Mouse (Mus musculus): ENCODE measurements at regions not wholly inside any gene's neighbourhood (a gene's known extent, or its start where the extent isn't known, plus 50 kb on each side); places are given as distances from the start of the nearest gene placed in this dataset.

- no peak overlapping the region for H3K4me2 ChIP-seq (replicated peaks)
- H3K9ac ChIP-seq: no peak overlapping the region
- 32% methylated on average over 3 of the region's 3 CpGs for WGBS
- no peaks in the 10 kb centered on the region for H3K27me3 ChIP-seq
- H3K9me3 ChIP-seq: no peaks in the 10 kb centered on the region
- H3K4me1 ChIP-seq: peaks cover 12% of the 10 kb centered on the region; the same call in 1 of the 2 replicates
- no peak overlapping the region for H3K4me3 ChIP-seq
- H3K36me3 ChIP-seq: no peaks in the 10 kb centered on the region
- ATAC-seq (ENCODE audit: low FRiP score, low read depth): peak; percentile 83
- H3K27ac ChIP-seq: no peak overlapping the region
These were observed 204.2 kb upstream of the Rnaseh2b start for GRCm38 (mm10) chr14:62088174-62088573.

- Histone ChIP-seq H3K27me3 (no peaks in the 10 kb centered on the region), H3K9ac (no peak overlapping the region), H3K36me3 (no peaks in the 10 kb centered on the region), H3K4me3 (no peak overlapping the region), H3K4me2 (replicated peaks) (no peak overlapping the region), H3K4me1 (peaks cover 7% of the 10 kb centered on the region), H3K27ac (no peak overlapping the region), H3K9me3 (no peaks in the 10 kb centered on the region)
- WGBS: 92% methylated on average over 3 of the region's 3 CpGs
- no peak for ATAC-seq (ENCODE audit: low FRiP score, low read depth)
These were observed 174.9 kb upstream of the Rnaseh2b start for GRCm38 (mm10) chr14:62117532-62117931.

GRCm38 (mm10) chr14:62118542-62118953, 173.8 kb upstream of the Rnaseh2b start:
- Histone ChIP-seq H3K27me3 (no peaks in the 10 kb centered on the region), H3K27ac (no peak overlapping the region), H3K9me3 (no peaks in the 10 kb centered on the region), H3K4me2 (replicated peaks) (no peak overlapping the region), H3K4me3 (no peak overlapping the region), H3K4me1 (peaks cover 3% of the 10 kb centered on the region), H3K9ac (no peak overlapping the region), H3K36me3 (no peaks in the 10 kb centered on the region)
- 64% methylated on average over 2 of the region's 2 CpGs for WGBS
- ATAC-seq (ENCODE audit: low FRiP score, low read depth): no peak

GRCm38 (mm10) chr14:62128918-62129317, 163.5 kb upstream of the Rnaseh2b start:
- Histone ChIP-seq H3K36me3 (no peaks in the 10 kb centered on the region), H3K27me3 (no peaks in the 10 kb centered on the region), H3K9me3 (no peaks in the 10 kb centered on the region), H3K4me2 (replicated peaks) (no peak overlapping the region), H3K4me3 (no peak overlapping the region), H3K9ac (no peak overlapping the region), H3K4me1 (peaks cover 15% of the 10 kb centered on the region), H3K27ac (peak overlapping the region; percentile 49; the same call in 1 of the 2 replicates)
- ATAC-seq (ENCODE audit: low FRiP score, low read depth): peak; percentile 54; the same call in 1 of the 2 replicates
- 50% methylated on average over 6 of the region's 6 CpGs for WGBS

GRCm38 (mm10) chr14:62132353-62132816, 160.0 kb upstream of the Rnaseh2b start:
- Histone ChIP-seq H3K36me3 (no peaks in the 10 kb centered on the region), H3K9me3 (peaks cover 12% of the 10 kb centered on the region), H3K4me3 (no peak overlapping the region), H3K27ac (no peak overlapping the region), H3K27me3 (no peaks in the 10 kb centered on the region), H3K4me2 (replicated peaks) (no peak overlapping the region), H3K9ac (no peak overlapping the region), H3K4me1 (peaks cover 15% of the 10 kb centered on the region)
- no peak for ATAC-seq (ENCODE audit: low FRiP score, low read depth)
- WGBS: 79% methylated on average over 8 of the region's 8 CpGs

- WGBS: 53% methylated on average over 5 of the region's 5 CpGs
- Histone ChIP-seq H3K27ac (peak overlapping the region; percentile 56; the same call in 1 of the 2 replicates), H3K4me1 (0 out of 2 replicates have a peak, but pooled peaks cover 7% of the 10 kb centered on the region), H3K9ac (no peak overlapping the region), H3K9me3 (peaks cover 12% of the 10 kb centered on the region), H3K27me3 (no peaks in the 10 kb centered on the region), H3K4me2 (replicated peaks) (no peak overlapping the region), H3K4me3 (no peak overlapping the region), H3K36me3 (no peaks in the 10 kb centered on the region)
- no peak for ATAC-seq (ENCODE audit: low FRiP score, low read depth)
These were observed 154.4 kb upstream of the Rnaseh2b start for GRCm38 (mm10) chr14:62137981-62138380.

GRCm38 (mm10) chr14:62144385-62145030, 147.9 kb upstream of the Rnaseh2b start:
- Histone ChIP-seq H3K4me1 (peaks cover 19% of the 10 kb centered on the region), H3K27me3 (no peaks in the 10 kb centered on the region), H3K4me3 (peak overlapping the region; percentile 17; the same call in 1 of the 2 replicates), H3K4me2 (replicated peaks) (peak overlapping the region; percentile 51), H3K27ac (peak overlapping the region; percentile 88), H3K9ac (0 out of 2 replicates have a peak overlapping the region, but pooled peaks have one; percentile 31), H3K36me3 (no peaks in the 10 kb centered on the region), H3K9me3 (no peaks in the 10 kb centered on the region)
- peak; percentile 90 for ATAC-seq (ENCODE audit: low FRiP score, low read depth)
- WGBS: 22% methylated on average over 17 of the region's 17 CpGs

- no peaks in the 10 kb centered on the region for H3K36me3 ChIP-seq
- no peak overlapping the region for H3K27ac ChIP-seq
- 65% methylated on average over 7 of the region's 7 CpGs for WGBS
- ATAC-seq (ENCODE audit: low FRiP score, low read depth): no peak
- no peak overlapping the region for H3K4me3 ChIP-seq
- peaks cover 4% of the 10 kb centered on the region; the same call in 1 of the 2 replicates for H3K9me3 ChIP-seq
- no peaks in the 10 kb centered on the region for H3K27me3 ChIP-seq
- peaks cover 24% of the 10 kb centered on the region for H3K4me1 ChIP-seq
- no peak overlapping the region for H3K4me2 ChIP-seq (replicated peaks)
- H3K9ac ChIP-seq: no peak overlapping the region
These were observed 135.2 kb upstream of the Rnaseh2b start for GRCm38 (mm10) chr14:62157038-62157716.

GRCm38 (mm10) chr14:62159690-62160089, 132.7 kb upstream of the Rnaseh2b start:
- no peak overlapping the region for H3K4me3 ChIP-seq
- H3K27me3 ChIP-seq: 0 out of 2 replicates have a peak, but pooled peaks cover 4% of the 10 kb centered on the region
- H3K36me3 ChIP-seq: no peaks in the 10 kb centered on the region
- peaks cover 32% of the 10 kb centered on the region for H3K4me1 ChIP-seq
- peaks cover 4% of the 10 kb centered on the region; the same call in 1 of the 2 replicates for H3K9me3 ChIP-seq
- no peak; the same call in 1 of the 2 replicates for ATAC-seq (ENCODE audit: low FRiP score, low read depth)
- 0 out of 2 replicates have a peak overlapping the region, but pooled peaks have one; percentile 13 for H3K9ac ChIP-seq
- no peak overlapping the region for H3K4me2 ChIP-seq (replicated peaks)
- 43% methylated on average over 2 of the region's 2 CpGs for WGBS
- H3K27ac ChIP-seq: peak overlapping the region; percentile 70

- Histone ChIP-seq H3K4me2 (replicated peaks) (no peak overlapping the region), H3K27ac (no peak overlapping the region), H3K36me3 (no peaks in the 10 kb centered on the region), H3K27me3 (0 out of 2 replicates have a peak, but pooled peaks cover 4% of the 10 kb centered on the region), H3K9me3 (no peaks in the 10 kb centered on the region), H3K4me3 (no peak overlapping the region), H3K9ac (no peak overlapping the region), H3K4me1 (peaks cover 35% of the 10 kb centered on the region)
- WGBS: 46% methylated on average over 12 of the region's 12 CpGs
- no peak for ATAC-seq (ENCODE audit: low FRiP score, low read depth)
These were observed 129.1 kb upstream of the Rnaseh2b start for GRCm38 (mm10) chr14:62163120-62163796.

- Histone ChIP-seq H3K27me3 (0 out of 2 replicates have a peak, but pooled peaks cover 4% of the 10 kb centered on the region), H3K4me1 (peaks cover 22% of the 10 kb centered on the region), H3K4me3 (no peak overlapping the region), H3K36me3 (no peaks in the 10 kb centered on the region), H3K4me2 (replicated peaks) (no peak overlapping the region), H3K9me3 (no peaks in the 10 kb centered on the region), H3K9ac (no peak overlapping the region), H3K27ac (no peak overlapping the region)
- 85% methylated on average over 4 of the region's 4 CpGs for WGBS
- no peak for ATAC-seq (ENCODE audit: low FRiP score, low read depth)
These were observed 127.5 kb upstream of the Rnaseh2b start for GRCm38 (mm10) chr14:62164918-62165317.

- no peak overlapping the region for H3K4me2 ChIP-seq (replicated peaks)
- H3K9ac ChIP-seq: no peak overlapping the region
- no peaks in the 10 kb centered on the region for H3K36me3 ChIP-seq
- 79% methylated on average over 1 of the region's 1 CpGs for WGBS
- no peak overlapping the region for H3K4me3 ChIP-seq
- peaks cover 18% of the 10 kb centered on the region for H3K4me1 ChIP-seq
- ATAC-seq (ENCODE audit: low FRiP score, low read depth): no peak
- H3K27ac ChIP-seq: no peak overlapping the region
- no peaks in the 10 kb centered on the region for H3K9me3 ChIP-seq
- H3K27me3 ChIP-seq: 0 out of 2 replicates have a peak, but pooled peaks cover 4% of the 10 kb centered on the region
These were observed 126.4 kb upstream of the Rnaseh2b start for GRCm38 (mm10) chr14:62166006-62166405.
